Mouse (Mus musculus): Measurements from ENCODE around the gene Trim65.

DNA sequence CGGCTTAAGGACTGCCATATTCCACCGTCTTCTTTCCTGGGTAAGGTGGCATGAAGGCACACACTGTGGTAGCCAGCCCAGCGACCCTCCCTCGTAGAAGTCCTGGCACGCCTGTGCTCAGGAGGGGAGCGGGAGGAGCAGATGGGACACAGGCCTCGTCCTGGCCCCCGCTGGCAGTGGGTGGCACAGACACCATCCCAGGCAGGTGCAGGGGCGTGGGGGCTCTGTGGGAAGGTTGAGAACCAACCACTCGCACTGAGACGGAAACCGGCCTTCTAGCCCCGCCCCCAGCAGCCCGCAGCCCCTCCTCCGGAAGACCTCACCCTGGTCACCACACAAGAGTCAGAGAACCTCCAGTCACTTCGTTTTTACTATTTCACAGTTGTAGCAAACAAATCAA lies 52.7 kb downstream of the Trim65 start:
- TF ChIP-seq CTCF (IDR thresholded peaks at IDR 0.05; ENCODE audit: borderline replicate concordance, insufficient read depth, low read length): no peak
- TF ChIP-seq POLR2A (IDR thresholded peaks at IDR 0.05; ENCODE audit: low read depth, low read length): no peak
